Mouse (Mus musculus): ENCODE measurements at regions not wholly inside any gene's neighbourhood (a gene's known extent, or its start where the extent isn't known, plus 50 kb on each side); places are given as distances from the start of the nearest gene placed in this dataset.

DNA sequence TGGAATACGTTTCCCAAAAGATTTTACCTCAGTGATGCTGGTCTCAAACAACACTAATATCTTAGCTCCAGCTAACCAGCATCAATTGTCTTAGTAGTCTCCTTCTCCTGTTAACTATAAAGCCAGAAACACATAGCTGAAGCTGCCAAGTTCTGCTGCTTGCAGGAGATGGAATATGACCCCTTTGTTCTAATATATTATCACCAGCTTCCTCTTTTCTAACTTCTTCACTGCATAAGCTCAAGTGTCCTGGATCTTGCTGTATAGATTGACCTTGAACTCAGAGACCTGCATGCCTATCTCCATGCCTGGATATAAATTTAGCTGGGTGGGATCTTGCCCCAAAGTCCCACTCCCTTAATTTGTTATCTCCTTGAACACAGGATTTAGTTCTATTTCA lies 94.8 kb downstream of the Rbm46 start:
- intact Hi-C loops (cut with DNase I) = no loop called here

DNA sequence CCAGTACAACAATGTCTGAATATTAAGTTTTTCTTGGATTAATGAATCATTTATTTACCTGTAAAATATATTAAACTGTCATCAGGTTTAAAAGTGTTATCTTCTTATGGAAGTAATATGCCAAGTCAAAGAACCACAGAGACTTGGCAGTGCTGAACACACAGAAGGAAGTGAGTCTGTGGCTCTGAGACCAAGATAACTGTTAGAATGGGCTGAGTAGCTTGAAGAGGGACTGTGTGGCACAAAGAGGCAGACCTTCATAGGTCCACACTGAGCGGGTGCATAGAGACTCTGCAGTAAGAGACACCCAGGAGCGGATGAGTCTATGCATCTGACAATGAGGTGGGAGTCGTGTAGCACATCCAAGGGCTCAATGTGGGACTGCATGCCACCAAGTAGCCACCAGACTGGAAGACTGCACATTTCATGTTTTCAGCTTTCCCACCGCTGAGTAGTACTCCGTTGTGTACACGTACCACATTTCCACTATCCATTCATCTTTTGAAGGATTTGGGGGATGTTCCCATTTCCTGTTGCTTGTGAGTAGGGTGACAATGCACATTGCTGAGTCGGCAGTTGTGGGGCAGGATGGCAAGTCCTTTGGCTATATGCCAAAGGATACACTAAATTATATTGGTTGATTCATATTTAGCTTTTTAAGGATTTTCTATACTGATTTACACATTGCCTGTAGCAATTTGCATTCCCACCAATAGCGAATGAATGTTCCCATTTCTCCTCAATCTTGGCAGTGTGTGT lies 105.6 kb downstream of the Rbm46 start:
- intact Hi-C loops (cut with DNase I) = no loop called here

GRCm38 (mm10) chr3:82767484-82767883 lies 108.8 kb downstream of the Rbm46 start:
- intact Hi-C loops (cut with DNase I) = no loop called here

DNA sequence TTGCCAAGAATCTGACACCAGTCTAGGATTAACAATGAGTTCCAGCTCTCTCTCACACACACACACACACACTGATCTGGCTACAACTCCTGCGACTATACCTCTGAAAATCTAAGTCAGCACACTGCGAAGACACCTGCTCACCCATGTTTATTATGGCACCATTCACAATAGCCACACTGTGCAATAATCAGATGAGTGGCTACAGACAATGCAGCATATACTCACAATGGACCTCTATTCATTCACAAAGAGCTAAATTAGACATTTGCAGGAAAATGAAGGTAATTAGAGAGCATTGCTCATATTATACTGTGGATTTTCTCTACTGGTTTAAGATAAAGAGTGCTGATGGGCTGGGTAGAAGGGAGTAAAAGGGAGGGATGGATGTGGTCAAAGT lies 116.3 kb downstream of the Rbm46 start:
- intact Hi-C loops (cut with DNase I) = no loop called here

GRCm38 (mm10) chr3:82758967-82759366 lies 117.3 kb downstream of the Rbm46 start:
- intact Hi-C loops (cut with DNase I) = no loop called here

- intact Hi-C loops (cut with DNase I) = loop anchor here (5.0 kb wide), 4 partner anchors 132 to 363 kb away; no protein-coding TSS in a partner anchor
These were observed 150.7 kb downstream of the Rbm46 start for GRCm38 (mm10) chr3:82725546-82725945.

- intact Hi-C loops (cut with DNase I) = loop anchor here (5.0 kb wide), 1 partner anchor 150 kb away; no protein-coding TSS in a partner anchor
These were observed 159.7 kb upstream of the Npy2r start for GRCm38 (mm10) chr3:82707628-82708027.

GRCm38 (mm10) chr3:82692131-82692530 lies 144.2 kb upstream of the Npy2r start:
- intact Hi-C loops (cut with DNase I) = no loop called here

DNA sequence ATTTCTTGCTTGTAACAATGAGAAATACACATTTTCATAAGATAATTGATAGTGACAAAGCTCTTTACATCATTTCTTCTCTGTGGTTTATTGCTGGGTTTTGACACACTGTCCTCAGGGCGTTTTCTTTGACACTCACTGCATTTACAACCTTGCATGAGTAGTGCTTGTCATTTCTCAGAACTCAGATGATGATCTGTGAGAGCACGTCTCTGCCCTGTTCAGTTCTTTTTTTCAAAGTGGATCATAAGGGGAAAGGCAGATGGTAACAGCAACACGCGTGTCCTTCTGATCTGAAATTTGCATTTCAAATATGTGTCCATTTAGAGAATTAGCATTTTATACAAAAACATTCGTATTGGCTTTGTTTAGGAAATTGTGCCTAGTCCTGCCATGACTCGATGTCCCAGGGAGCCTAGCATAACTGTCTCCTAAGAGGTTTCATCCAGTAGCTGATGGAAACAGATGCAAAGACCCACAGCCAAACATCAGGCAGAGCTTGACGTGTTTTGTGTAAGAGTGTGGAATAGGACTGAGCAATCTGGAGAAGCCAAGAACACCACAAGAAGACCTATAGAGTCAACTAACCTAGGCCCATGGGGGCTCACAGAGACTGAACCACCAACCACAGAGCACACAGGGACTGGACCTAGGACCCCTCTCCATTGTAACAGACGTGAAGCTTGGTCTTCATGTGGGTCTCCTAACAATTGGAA lies 108.4 kb upstream of the Npy2r start:
- intact Hi-C loops (cut with DNase I) = no loop called here

GRCm38 (mm10) chr3:82652346-82652745 lies 104.5 kb upstream of the Npy2r start:
- intact Hi-C loops (cut with DNase I) = no loop called here

GRCm38 (mm10) chr3:82640052-82640451 lies 92.2 kb upstream of the Npy2r start:
- intact Hi-C loops (cut with DNase I) = no loop called here

DNA sequence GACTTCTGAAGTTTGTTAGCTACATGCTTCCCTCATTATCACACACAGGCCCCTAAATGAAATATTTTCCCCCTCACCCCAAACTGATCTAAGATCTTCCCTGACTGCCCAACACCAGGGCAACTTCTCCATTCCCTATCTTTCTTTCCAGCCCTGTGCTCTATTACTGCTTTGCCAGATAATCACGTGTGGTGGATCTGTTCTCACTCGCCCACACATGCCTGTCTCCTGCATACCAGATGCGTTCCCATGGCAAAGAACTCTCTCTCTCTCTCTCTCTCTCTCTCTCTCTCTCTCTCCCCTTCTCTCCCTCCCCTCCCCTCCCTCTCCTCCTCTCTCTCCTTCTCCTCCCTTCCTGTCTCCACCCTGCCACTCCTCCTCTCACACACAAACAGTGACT lies 88.8 kb upstream of the Npy2r start:
- intact Hi-C loops (cut with DNase I) = no loop called here

GRCm38 (mm10) chr3:82620418-82621003 lies 72.6 kb upstream of the Npy2r start:
- intact Hi-C loops (cut with DNase I) = no loop called here

GRCm38 (mm10) chr3:82619371-82619770 lies 71.5 kb upstream of the Npy2r start:
- intact Hi-C loops (cut with DNase I) = no loop called here

- intact Hi-C loops (cut with DNase I) = no loop called here
These were observed 54.0 kb upstream of the Npy2r start for GRCm38 (mm10) chr3:82601880-82602279.

GRCm38 (mm10) chr3:82598656-82599055 lies 50.8 kb upstream of the Npy2r start:
- intact Hi-C loops (cut with DNase I) = no loop called here
